Mouse (Mus musculus) cortical plate, adult 2 months (tissue): Measurements from ENCODE around the gene Ctcf.

Experiments used
- CTCF ChIP-seq: fragments of 200-500 bp; IDR thresholded peaks from 2 replicates; pipeline ENCODE4 v1.5.1; 2011; ENCODE audit warnings: mild to moderate bottlenecking, control low read depth, low read length; ENCODE audit not compliant: insufficient read depth; ENCODE audit errors: extremely low read depth
- POLR2A ChIP-seq: fragments of 200-500 bp; IDR thresholded peaks from 2 replicates; pipeline ENCODE4 v1.6.1; 2011; ENCODE audit warnings: mild to moderate bottlenecking, low read length, control low read depth; ENCODE audit not compliant: insufficient read depth; ENCODE audit errors: extremely low read depth

DNA sequence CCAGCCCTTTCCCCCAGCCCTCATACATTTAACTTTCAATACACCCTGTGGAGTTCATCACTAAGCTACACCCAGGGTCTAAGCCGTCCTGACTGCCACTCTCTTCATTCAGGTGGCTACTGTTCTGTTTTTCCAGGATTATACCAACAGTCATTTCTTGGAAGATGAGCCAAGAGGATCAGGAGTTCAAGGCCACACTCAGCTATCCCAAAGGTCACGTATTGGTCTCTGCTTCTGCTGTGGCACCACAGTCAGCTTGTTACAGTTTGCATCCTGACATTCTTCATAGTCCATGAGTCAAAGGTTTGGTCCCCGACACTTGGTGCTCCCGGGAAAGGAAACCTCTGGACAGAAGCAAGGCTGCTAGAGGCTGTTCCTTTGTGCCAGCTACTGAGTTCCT lies 83.3 kb downstream of the Ctcf start:
- TF ChIP-seq CTCF (no peak), POLR2A (no peak)
